Mouse (Mus musculus) testis, adult 2 months (tissue): ENCODE results near the gene Slc35a1.

Experiments
- CTCF ChIP-seq: fragments of 200-500 bp; IDR thresholded peaks from 2 replicates; pipeline ENCODE4 v1.5.1; 2012; ENCODE audit warnings: low read depth, mild to moderate bottlenecking, inconsistent platforms, low read length, moderate library complexity; ENCODE audit not compliant: control insufficient read depth, insufficient read depth, insufficient replicate concordance
- POLR2A ChIP-seq: fragments of 200-500 bp; IDR thresholded peaks from 2 replicates; pipeline ENCODE4 v1.6.1; 2012; ENCODE audit warnings: low read depth, mild to moderate bottlenecking, inconsistent platforms, low read length, moderate library complexity; ENCODE audit not compliant: control insufficient read depth

DNA sequence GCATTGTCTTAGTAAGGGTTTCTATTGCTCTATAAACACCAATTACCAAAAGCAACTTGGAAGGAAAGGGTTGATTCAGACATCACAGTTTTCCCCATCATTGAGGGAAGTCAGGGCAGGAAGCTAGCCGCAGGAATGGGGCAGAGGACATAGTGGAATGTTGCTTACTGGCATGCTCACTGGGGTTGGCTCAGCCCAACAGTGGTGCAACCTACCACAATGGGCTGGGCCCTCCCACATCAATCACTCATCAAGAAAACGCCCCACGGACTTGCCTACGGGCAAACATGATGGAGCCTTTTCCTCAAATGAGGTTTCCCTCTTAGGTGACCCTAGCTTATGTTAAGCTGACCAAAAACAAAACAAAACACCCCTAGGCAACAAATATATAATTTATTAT, 35.9 kb upstream of the Slc35a1 start:
- no peak for TF ChIP-seq CTCF
- no peak for TF ChIP-seq POLR2A
